10 mouse cellular contexts compared by ENCODE assay signal in genomic region chr7:139369501-139370088, GRCm38 (mm10). TPM values are rescaled to one million over a fixed set of nuclear protein-coding genes. Genes with fewer than 3 reads are reported as not detected.
A peak's percentile ranks its signal among the peaks of the same experiment; 100 is the strongest.
DNase-seq lines count a peak whose midpoint lies in the region; TF ChIP-seq lines count a peak whose summit lies in the region.
"Had no signal": no experiment of that assay in that cellular context is flagged by ENCODE, and none has a peak within 500 bp of the region (broad histone marks: within the 10 kb centered on the region; RNA-seq: fewer than 3 reads in every experiment).

No protein-coding gene starts in this region.

- H3K27me3 ChIP-seq in cerebellum, adult 2 months (ENCODE audit: control insufficient read depth, insufficient read depth, low read length), result no peaks in the 10 kb centered on the region
- H3K27me3 ChIP-seq: forebrain, embryonic 15.5 days; liver, embryonic 13.5 days had no signal

- WGBS in lung, adult 2 months, result 66% methylated on average over 6 of the region's 6 CpGs
- WGBS in cerebellum, adult 2 months, result 80% methylated on average over 6 of the region's 6 CpGs

- H3K4me1 ChIP-seq in lung, adult 2 months (ENCODE audit: control insufficient read depth, insufficient read depth, low read length), result peaks cover 46% of the 10 kb centered on the region
- H3K4me1 ChIP-seq in cerebellum, adult 2 months (ENCODE audit: control insufficient read depth, insufficient read depth, low read length), result peaks cover 18% of the 10 kb centered on the region

- peak; percentile 95 for DNase-seq in heart, adult 11 months
- no peak for DNase-seq in heart, postnatal 4 days
- DNase-seq in lung, postnatal 10 days, result peak; percentile 25
- DNase-seq in lung, adult 2 months, result no peak
- DNase-seq in kidney, postnatal 14 days, result peak; percentile 26
- no peak for DNase-seq in adrenal gland, postnatal 25 days
- no peak for DNase-seq in cerebellum, adult 2 months
- DNase-seq in thymus, postnatal 36 days, result no peak
- DNase-seq: liver, embryonic 13.5 days had no signal

- TF ChIP-seq CTCF in lung, adult 2 months (IDR thresholded peaks at IDR 0.05; ENCODE audit: insufficient read depth, low read length), result no peak
- TF ChIP-seq CTCF in cerebellum, adult 2 months (IDR thresholded peaks at IDR 0.05; ENCODE audit: borderline replicate concordance, insufficient read depth, low read depth, low read length), result no peak

- no peak for TF ChIP-seq POLR2A in lung, adult 2 months (IDR thresholded peaks at IDR 0.05; ENCODE audit: borderline replicate concordance, extremely low read depth, low read depth, low read length)
- no peak for TF ChIP-seq POLR2A in cerebellum, adult 2 months (IDR thresholded peaks at IDR 0.05; ENCODE audit: borderline replicate concordance, insufficient read depth, low read length)

- H3K27ac ChIP-seq in cerebellum, adult 2 months (ENCODE audit: insufficient read depth, low read length), result no peak overlapping the region

- H3K4me3 ChIP-seq in lung, adult 2 months (replicated peaks; ENCODE audit: extremely low read depth, low read depth, low read length), result no peak overlapping the region
- no peak overlapping the region for H3K4me3 ChIP-seq in cerebellum, adult 2 months (replicated peaks; ENCODE audit: insufficient read depth, low read depth, low read length)
- H3K4me3 ChIP-seq: forebrain, embryonic 15.5 days; liver, embryonic 13.5 days had no signal

RNA-seq across cellular contexts. Expression of gene Inpp5a, which starts 19.3 kb away (rescaled TPM):
- 100 to 1,000 TPM; 183 to 186 TPM for total RNA-seq in heart, postnatal 4 days (2021)
- 52.1 and 61.0 TPM in 2 replicates for polyA plus RNA-seq in lung, adult 2 months (2012; rRNA removed)
- total RNA-seq in adrenal gland, postnatal 25 days (2021), result 67.4 and 93.7 TPM in 2 replicates
- 164 and 181 TPM in 2 replicates for polyA plus RNA-seq in cerebellum, adult 2 months (2012; rRNA removed)

Comparison
In these comparisons a context has a peak if more than half of its experiments do, and no peak if none do; other contexts are left out.
1. DNase-seq: peak in heart, adult 11 months (single experiment), lung, postnatal 10 days (single experiment) and kidney, postnatal 14 days (single experiment); none in heart, postnatal 4 days (single experiment), lung, adult 2 months (single experiment), adrenal gland, postnatal 25 days (single experiment), cerebellum, adult 2 months (0 of 2) and thymus, postnatal 36 days (0 of 2).